Mouse (Mus musculus) lung, postnatal 0 days (tissue): ENCODE results near the gene Fggy. TPM values are rescaled to one million over a fixed set of nuclear protein-coding genes. Genes with fewer than 3 reads are reported as not detected.

Experiments used
- ATAC-seq: fragments of 200-750 bp; cut with Nextera tagmentation; 2 replicates; pipeline ENCODE4 v1.8.0; 2017; ENCODE audit warnings: moderate library complexity
- DNase-seq: peaks from one replicate; pipeline ENCODE4 v3.0.0-alpha.2; 2016; ENCODE audit warnings: low spot score
- H3K27ac ChIP-seq: fragments of 300-500 bp; sonication (generic); 2 replicates; pipeline ENCODE4 v1.5.1; 2014; ENCODE audit warnings: antibody characterized with exemption, mild to moderate bottlenecking, low read length, mixed read lengths
- H3K27me3 ChIP-seq: fragments of 300-500 bp; sonication (generic); replicated peaks from 2 replicates; pipeline ENCODE4 v1.6.1; 2014; ENCODE audit warnings: low read length, mixed read lengths; ENCODE audit not compliant: insufficient read depth
- H3K36me3 ChIP-seq: fragments of 300-500 bp; sonication (generic); 2 replicates; pipeline ENCODE4 v1.6.1; 2014; ENCODE audit warnings: low read length, mixed read lengths; ENCODE audit not compliant: insufficient read depth
- H3K4me1 ChIP-seq: fragments of 300-500 bp; sonication (generic); 2 replicates; pipeline ENCODE4 v1.6.1; 2014; ENCODE audit warnings: antibody characterized with exemption, low read depth, low read length, mixed read lengths; ENCODE audit not compliant: insufficient read depth
- H3K4me2 ChIP-seq: fragments of 300-500 bp; sonication (generic); replicated peaks from 2 replicates; pipeline ENCODE4 v1.6.1; 2014; ENCODE audit warnings: low read depth, mild to moderate bottlenecking, low read length, moderate library complexity, mixed read lengths
- H3K4me3 ChIP-seq: fragments of 300-500 bp; sonication (generic); 2 replicates; pipeline ENCODE4 v1.5.1; 2014; ENCODE audit warnings: low read depth, low read length
- H3K9ac ChIP-seq: fragments of 300-500 bp; sonication (generic); replicated peaks from 2 replicates; pipeline ENCODE4 v1.6.1; 2014; ENCODE audit warnings: low read depth, mild to moderate bottlenecking
- H3K9me3 ChIP-seq: fragments of 300-500 bp; sonication (generic); 2 replicates; pipeline ENCODE4 v1.6.1; 2016; ENCODE audit warnings: low read length, mixed read lengths
- CTCF ChIP-seq: IDR thresholded peaks from 2 replicates; pipeline ENCODE4 v1.5.1; 2016; ENCODE audit warnings: antibody characterized with exemption, mild to moderate bottlenecking
- EP300 ChIP-seq: IDR thresholded peaks from 2 replicates; pipeline ENCODE4 v1.6.1; 2016; ENCODE audit warnings: antibody characterized with exemption, mild to moderate bottlenecking, control low read depth
- WGBS: fragments of 180-500 bp; shearing (Covaris S2); extraction: QIAGEN DNeasy Blood & Tissue Kit; methylation state at CpG from one replicate; pipeline ENCODE4 v1.1.7; 2014; 5-methylcytosine and 5-hydroxymethylcytosine counted together
- polyA plus RNA-seq: library from polyadenylated mRNA; unstranded; fragments of >200 nt; fragmentation: Nextera tagmentation; extraction: Ambion mirVana; gene quantifications from 2 replicates; pipeline ENCODE4 v1.2.1, GENCODE M21; 2015

Fggy gene
- 6.2 and 8.9 TPM in 2 replicates for polyA plus RNA-seq

- Histone ChIP-seq H3K4me2 (peak within 1 kb of the TSS; percentile 64), H3K4me3 (peak within 1 kb of the TSS; percentile 45), H3K4me1 (peaks cover 9% of the 10 kb centered on the region), H3K36me3 (no peaks in the 10 kb centered on the region), H3K9ac (peak within 1 kb of the TSS; percentile 34), H3K9me3 (no peaks in the 10 kb centered on the region), H3K27ac (peak within 1 kb of the TSS; percentile 78), H3K27me3 (no peaks in the 10 kb centered on the region)
- peak; percentile 25; the same call in 1 of the 2 replicates for TF ChIP-seq EP300
- TF ChIP-seq CTCF, result peak; percentile 29
- ATAC-seq (peak; percentile 100), DNase-seq (peak; percentile 98)
- 20% methylated on average over 12 of the region's 12 CpGs for WGBS
Measured at GRCm38 (mm10) chr4:95557333-95557956, at the start of gene Fggy. Gene Fggy, plus strand, starts transcription at chr4:95557507.

- Histone ChIP-seq H3K4me3 (no peak overlapping the region), H3K27ac (no peak overlapping the region), H3K9me3 (no peaks in the 10 kb centered on the region), H3K4me1 (no peaks in the 10 kb centered on the region), H3K4me2 (no peak overlapping the region), H3K36me3 (no peaks in the 10 kb centered on the region), H3K9ac (no peak overlapping the region), H3K27me3 (no peaks in the 10 kb centered on the region)
- DNase-seq (no peak), ATAC-seq (no peak)
- WGBS, result 81% methylated on average over 4 of the region's 4 CpGs
- TF ChIP-seq CTCF (no peak), EP300 (no peak)
Measured at GRCm38 (mm10) chr4:95507946-95508311, 49.4 kb upstream of the Fggy start.

GRCm38 (mm10) chr4:95518382-95518781, 38.9 kb upstream of the Fggy start:
- Histone ChIP-seq H3K27ac (no peak overlapping the region), H3K4me2 (no peak overlapping the region), H3K9me3 (no peaks in the 10 kb centered on the region), H3K36me3 (no peaks in the 10 kb centered on the region), H3K4me3 (no peak overlapping the region), H3K27me3 (no peaks in the 10 kb centered on the region), H3K4me1 (no peaks in the 10 kb centered on the region), H3K9ac (no peak overlapping the region)
- 60% methylated on average over 1 of the region's 1 CpGs for WGBS
- no peak for ATAC-seq
- TF ChIP-seq EP300, result no peak
- TF ChIP-seq CTCF, result no peak
- no peak for DNase-seq

GRCm38 (mm10) chr4:95519975-95520642, 37.2 kb upstream of the Fggy start:
- H3K4me2 ChIP-seq, result no peak overlapping the region
- no peaks in the 10 kb centered on the region for H3K36me3 ChIP-seq
- H3K9me3 ChIP-seq, result no peaks in the 10 kb centered on the region
- no peaks in the 10 kb centered on the region for H3K4me1 ChIP-seq
- H3K27me3 ChIP-seq, result no peaks in the 10 kb centered on the region
- no peak overlapping the region for H3K9ac ChIP-seq
- H3K27ac ChIP-seq, result no peak overlapping the region
- DNase-seq (no peak), ATAC-seq (no peak)
- TF ChIP-seq EP300 (no peak), CTCF (no peak)
- WGBS, result 73% methylated on average over 4 of the region's 4 CpGs
- no peak overlapping the region for H3K4me3 ChIP-seq

GRCm38 (mm10) chr4:95520643-95521032, 36.7 kb upstream of the Fggy start:
- Histone ChIP-seq H3K4me2 (no peak overlapping the region), H3K4me1 (no peaks in the 10 kb centered on the region), H3K27me3 (no peaks in the 10 kb centered on the region), H3K9me3 (no peaks in the 10 kb centered on the region), H3K36me3 (no peaks in the 10 kb centered on the region), H3K27ac (no peak overlapping the region), H3K9ac (no peak overlapping the region), H3K4me3 (no peak overlapping the region)
- WGBS, result 79% methylated on average over 2 of the region's 2 CpGs
- ATAC-seq (no peak), DNase-seq (no peak)
- TF ChIP-seq CTCF (no peak), EP300 (no peak)

- DNase-seq, result peak; percentile 36
- no peaks in the 10 kb centered on the region for H3K9me3 ChIP-seq
- WGBS, result 69% methylated on average over 4 of the region's 4 CpGs
- no peak for TF ChIP-seq CTCF
- TF ChIP-seq EP300, result no peak
- H3K27me3 ChIP-seq, result no peaks in the 10 kb centered on the region
- H3K36me3 ChIP-seq, result no peaks in the 10 kb centered on the region
- no peak overlapping the region for H3K9ac ChIP-seq
- no peak for ATAC-seq
- H3K27ac ChIP-seq, result no peak overlapping the region
- no peaks in the 10 kb centered on the region for H3K4me1 ChIP-seq
- H3K4me3 ChIP-seq, result no peak overlapping the region
- no peak overlapping the region for H3K4me2 ChIP-seq
Measured at GRCm38 (mm10) chr4:95526588-95526987, 30.7 kb upstream of the Fggy start.
